Mouse (Mus musculus): Measurements from ENCODE around the gene Slc35f4. TPM values are rescaled to one million over a fixed set of nuclear protein-coding genes. Genes with fewer than 3 reads are reported as not detected.

Gene Slc35f4
- total and polyA plus RNA-seq, 3 experiments, result not detected

GRCm38 (mm10) chr14:49313981-49314380, 211.9 kb downstream of the Slc35f4 start:
- H3K9me3 ChIP-seq (replicated peaks; ENCODE audit: insufficient read depth, low read length), result no peaks in the 10 kb centered on the region
- H3K9ac ChIP-seq (ENCODE audit: control insufficient read depth, low read depth, low read length, poor library complexity, severe bottlenecking), result no peak overlapping the region
- no peak for TF ChIP-seq CTCF (IDR thresholded peaks at IDR 0.05 in 2 of 3, conservative IDR thresholded peaks at IDR 0.05 in 1 of 3; ENCODE audit: control insufficient read depth in 1 of 3, insufficient read depth in 1 of 3, low read depth in 2 of 3, low read length in 3 of 3, poor library complexity in 1 of 3, severe bottlenecking in 1 of 3)
- TF ChIP-seq EP300 (IDR thresholded peaks at IDR 0.05; ENCODE audit: low read depth in 1 of 2, low read length in 2 of 2), result no peak
- TF ChIP-seq POLR2AphosphoS5 (IDR thresholded peaks at IDR 0.05; ENCODE audit: borderline replicate concordance, low read depth, low read length), result no peak
- TF ChIP-seq KAT2A (conservative IDR thresholded peaks at IDR 0.05; ENCODE audit: low read depth, low read length), result no peak
- TF ChIP-seq MXI1 (IDR thresholded peaks at IDR 0.05; ENCODE audit: low read depth, low read length), result no peak
- TF ChIP-seq TAL1 (IDR thresholded peaks at IDR 0.05; ENCODE audit: low read length), result no peak
- no peaks in the 10 kb centered on the region for H3K4me1 ChIP-seq (ENCODE audit: control insufficient read depth in 1 of 2, insufficient read depth in 2 of 2, low read length in 2 of 2)
- H3K27me3 ChIP-seq (ENCODE audit: control insufficient read depth in 1 of 2, insufficient read depth in 2 of 2, low read length in 2 of 2), result no peaks in the 10 kb centered on the region
- no peaks in the 10 kb centered on the region for H3K36me3 ChIP-seq (ENCODE audit: control insufficient read depth in 1 of 2, insufficient read depth in 2 of 2, low read length in 2 of 2)
- no peak for DNase-seq (ENCODE audit: low read depth, low spot score)
- no peaks in the 10 kb centered on the region for H3K79me2 ChIP-seq (ENCODE audit: control insufficient read depth, insufficient read depth, low read length, poor library complexity)
- H3K27ac ChIP-seq (ENCODE audit: control insufficient read depth, low read depth, low read length), result no peak overlapping the region
- no peak overlapping the region for H3K4me3 ChIP-seq (ENCODE audit: control insufficient read depth in 1 of 2, insufficient read depth in 1 of 2, low read depth in 2 of 2, low read length in 2 of 2)

GRCm38 (mm10) chr14:49313376-49313775, 212.5 kb downstream of the Slc35f4 start:
- H3K9ac ChIP-seq (ENCODE audit: control insufficient read depth, low read depth, low read length, poor library complexity, severe bottlenecking), result no peak overlapping the region
- no peaks in the 10 kb centered on the region for H3K4me1 ChIP-seq (ENCODE audit: control insufficient read depth in 1 of 2, insufficient read depth in 2 of 2, low read length in 2 of 2)
- no peaks in the 10 kb centered on the region for H3K36me3 ChIP-seq (ENCODE audit: control insufficient read depth in 1 of 2, insufficient read depth in 2 of 2, low read length in 2 of 2)
- H3K27ac ChIP-seq (ENCODE audit: control insufficient read depth, low read depth, low read length), result no peak overlapping the region
- no peaks in the 10 kb centered on the region for H3K79me2 ChIP-seq (ENCODE audit: control insufficient read depth, insufficient read depth, low read length, poor library complexity)
- H3K9me3 ChIP-seq (replicated peaks; ENCODE audit: insufficient read depth, low read length), result no peaks in the 10 kb centered on the region
- H3K4me3 ChIP-seq (ENCODE audit: control insufficient read depth in 1 of 2, insufficient read depth in 1 of 2, low read depth in 2 of 2, low read length in 2 of 2), result no peak overlapping the region
- TF ChIP-seq GATA1 (IDR thresholded peaks at IDR 0.05; ENCODE audit: low read depth, low read length) (no peak), HCFC1 (IDR thresholded peaks at IDR 0.05; ENCODE audit: low read depth, low read length) (no peak), MAX (IDR thresholded peaks at IDR 0.05; ENCODE audit: low read length) (no peak), BHLHE40 (IDR thresholded peaks at IDR 0.05; ENCODE audit: borderline replicate concordance, low read depth, low read length) (no peak), POLR2AphosphoS2 (IDR thresholded peaks at IDR 0.05; ENCODE audit: low read length) (no peak), ETS1 (IDR thresholded peaks at IDR 0.05; ENCODE audit: low read depth, low read length) (no peak), ELF1 (IDR thresholded peaks at IDR 0.05; ENCODE audit: low read depth, low read length) (no peak), JUND (IDR thresholded peaks at IDR 0.05; ENCODE audit: low read depth, low read length) (no peak), MXI1 (IDR thresholded peaks at IDR 0.05; ENCODE audit: low read depth, low read length) (no peak), SIN3A (IDR thresholded peaks at IDR 0.05; ENCODE audit: low read length) (no peak), ZNF384 (IDR thresholded peaks at IDR 0.05; ENCODE audit: low read depth, low read length) (no peak), USF1 (IDR thresholded peaks at IDR 0.05; ENCODE audit: low read depth, low read length) (no peak), UBTF (IDR thresholded peaks at IDR 0.05; ENCODE audit: borderline replicate concordance, insufficient read depth, low read depth, low read length) (no peak), RCOR1 (IDR thresholded peaks at IDR 0.05; ENCODE audit: low read depth, low read length) (no peak), E2F4 (IDR thresholded peaks at IDR 0.05; ENCODE audit: borderline replicate concordance, low read depth, low read length) (no peak), CHD1 (IDR thresholded peaks at IDR 0.05; ENCODE audit: low read depth, low read length) (no peak), POLR2A (IDR thresholded peaks at IDR 0.05; ENCODE audit: control insufficient read depth in 1 of 2, insufficient read depth in 1 of 2, low read depth in 1 of 2, low read length in 2 of 2, poor library complexity in 1 of 2) (no peak), USF2 (IDR thresholded peaks at IDR 0.05; ENCODE audit: borderline replicate concordance in 1 of 2, insufficient read depth in 1 of 2, low read depth in 1 of 2, low read length in 2 of 2) (no peak), TAL1 (IDR thresholded peaks at IDR 0.05; ENCODE audit: low read length) (no peak)
- no peak for DNase-seq (ENCODE audit: low read depth, low spot score)
- no peaks in the 10 kb centered on the region for H3K27me3 ChIP-seq (ENCODE audit: control insufficient read depth in 1 of 2, insufficient read depth in 2 of 2, low read length in 2 of 2)
